Mouse (Mus musculus) pancreas, adult 10 weeks (tissue): ENCODE measurements around the gene Mgat4c. TPM values are rescaled to one million over a fixed set of nuclear protein-coding genes. Genes with fewer than 3 reads are reported as not detected.

Experiments
- polyA plus RNA-seq: library from polyadenylated mRNA; stranded (reverse); fragments of 350-450 nt; fragmentation: Illumina TruSeq; extraction: RNeasy Lipid Tissue Mini Kit (QIAGEN cat#74804); gene quantifications from one replicate; pipeline ENCODE4 v1.2.3, GENCODE M21; 2015; ENCODE audit warnings: low read depth, low replicate concordance; ENCODE audit not compliant: insufficient read depth

Gene Mgat4c
- not detected for polyA plus RNA-seq

GRCm38 (mm10) chr10:101681437-101681912, at the start of gene Mgat4c:
Gene Mgat4c, plus strand, starts transcription at chr10:101681487.

